Mouse (Mus musculus): Measurements from ENCODE around the gene Supt5.

DNA sequence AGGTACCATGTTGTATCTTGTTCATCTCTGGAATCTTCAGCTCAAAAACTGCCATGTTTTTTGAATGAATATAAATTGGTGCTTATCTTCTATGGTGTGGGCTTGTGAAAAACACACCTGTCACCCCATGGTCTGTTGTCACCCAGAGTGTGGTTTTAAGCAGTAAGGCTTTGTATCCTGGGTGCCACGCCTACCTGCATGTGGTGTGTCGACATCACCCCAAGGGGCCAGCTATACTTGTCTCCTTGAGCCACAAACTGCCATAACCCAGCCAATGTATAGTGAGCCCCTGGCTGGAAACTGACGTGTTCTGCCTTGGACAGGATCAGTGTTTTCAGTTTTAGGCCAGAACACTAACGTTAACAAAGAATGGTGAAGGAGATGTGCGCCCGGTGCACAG, 45.6 kb upstream of the Supt5 start:
- TF ChIP-seq CTCF (IDR thresholded peaks at IDR 0.05; ENCODE audit: low read depth) (no peak), EP300 (optimal IDR thresholded peaks at IDR 0.05) (no peak)

Data from stomach, postnatal 0 days (tissue).